Comparison of ENCODE assay signal across 11 mouse cellular contexts in genomic region chr2:18037491-18037890, GRCm38 (mm10). TPM values are rescaled to one million over a fixed set of nuclear protein-coding genes. Genes with fewer than 3 reads are reported as not detected.
DNase-seq lines count a peak whose midpoint lies in the region; ATAC-seq and TF ChIP-seq lines count a peak whose summit lies in the region.
"Had no signal": no experiment of that assay in that cellular context is flagged by ENCODE, and none has a peak within 500 bp of the region (broad histone marks: within the 10 kb centered on the region; RNA-seq: fewer than 3 reads in every experiment).

Gene A930004D18Rik (minus strand): TSS chr2:18037737.

- peaks cover 68% of the 10 kb centered on the region for H3K4me1 ChIP-seq in heart, embryonic 10.5 days
- H3K4me1 ChIP-seq in heart, adult 2 months (ENCODE audit: control insufficient read depth, insufficient read depth, low read length): no peaks in the 10 kb centered on the region
- peaks cover 29% of the 10 kb centered on the region for H3K4me1 ChIP-seq in lung, embryonic 16.5 days (replicated peaks; ENCODE audit: control insufficient read depth, insufficient read depth, low read length)
- peaks cover 26% of the 10 kb centered on the region for H3K4me1 ChIP-seq in forebrain, postnatal 0 days (ENCODE audit: insufficient read depth)
- peaks cover 55% of the 10 kb centered on the region for H3K4me1 ChIP-seq in midbrain, embryonic 15.5 days

- H3K27ac ChIP-seq in heart, embryonic 10.5 days: peak within 1 kb of the TSS; percentile 100
- no peak within 1 kb of the TSS for H3K27ac ChIP-seq in heart, adult 2 months
- H3K27ac ChIP-seq in lung, embryonic 16.5 days (ENCODE audit: low read length): no peak within 1 kb of the TSS
- H3K27ac ChIP-seq in forebrain, postnatal 0 days (ENCODE audit: low read depth, low read length): no peak within 1 kb of the TSS
- no peak within 1 kb of the TSS for H3K27ac ChIP-seq in midbrain, embryonic 15.5 days
- H3K27ac ChIP-seq: liver, embryonic 12.5 days had no signal

- no peaks in the 10 kb centered on the region for H3K36me3 ChIP-seq in heart, embryonic 10.5 days
- no peaks in the 10 kb centered on the region for H3K36me3 ChIP-seq in heart, adult 2 months (ENCODE audit: control insufficient read depth, insufficient read depth, low read length)
- no peaks in the 10 kb centered on the region for H3K36me3 ChIP-seq in lung, embryonic 16.5 days (ENCODE audit: control insufficient read depth, insufficient read depth, low read length)
- H3K36me3 ChIP-seq in forebrain, postnatal 0 days (ENCODE audit: insufficient read depth): no peaks in the 10 kb centered on the region
- H3K36me3 ChIP-seq in midbrain, embryonic 15.5 days (replicated peaks): no peaks in the 10 kb centered on the region
- H3K36me3 ChIP-seq: liver, embryonic 12.5 days had no signal

- no peak for TF ChIP-seq POLR2A in heart, adult 2 months (IDR thresholded peaks at IDR 0.05; ENCODE audit: insufficient read depth, low read depth, low read length)

- no peak within 1 kb of the TSS for H3K9ac ChIP-seq in heart, adult 2 months (ENCODE audit: low read depth, low read length)
- H3K9ac ChIP-seq in lung, embryonic 16.5 days (ENCODE audit: low read length): no peak within 1 kb of the TSS
- no peak within 1 kb of the TSS for H3K9ac ChIP-seq in forebrain, postnatal 0 days
- H3K9ac ChIP-seq in midbrain, embryonic 15.5 days: no peak within 1 kb of the TSS
- H3K9ac ChIP-seq: liver, embryonic 12.5 days had no signal

- no peaks in the 10 kb centered on the region for H3K9me3 ChIP-seq in heart, embryonic 10.5 days
- no peaks in the 10 kb centered on the region for H3K9me3 ChIP-seq in lung, embryonic 16.5 days (ENCODE audit: control insufficient read depth, low read length)
- H3K9me3 ChIP-seq in forebrain, postnatal 0 days (ENCODE audit: low read length): no peaks in the 10 kb centered on the region
- no peaks in the 10 kb centered on the region for H3K9me3 ChIP-seq in midbrain, embryonic 15.5 days
- H3K9me3 ChIP-seq: liver, embryonic 12.5 days had no signal

- no peak for TF ChIP-seq EP300 in heart, adult 2 months (IDR thresholded peaks at IDR 0.05; ENCODE audit: insufficient read depth, low read depth, low read length)

- no peak for ATAC-seq in lung, embryonic 16.5 days (ENCODE audit: low read depth)
- no peak for ATAC-seq in forebrain, postnatal 0 days
- ATAC-seq in midbrain, embryonic 15.5 days (replicated peaks): no peak
- ATAC-seq: liver, embryonic 12.5 days had no signal

- intact Hi-C loops in heart, adult 2 months (cut with DNase I): no loop called here

- no peak within 1 kb of the TSS for H3K4me2 ChIP-seq in lung, embryonic 16.5 days (ENCODE audit: low read depth, low read length)
- no peak within 1 kb of the TSS for H3K4me2 ChIP-seq in forebrain, postnatal 0 days (ENCODE audit: low read depth)
- H3K4me2 ChIP-seq in midbrain, embryonic 15.5 days: peak within 1 kb of the TSS; percentile 63; the same call in 1 of the 2 replicates
- H3K4me2 ChIP-seq: liver, embryonic 12.5 days had no signal

- no peaks in the 10 kb centered on the region for H3K79me2 ChIP-seq in heart, adult 2 months (replicated peaks; ENCODE audit: control insufficient read depth, insufficient read depth, low read length)

- H3K4me3 ChIP-seq in heart, embryonic 10.5 days: no peak within 1 kb of the TSS
- no peak within 1 kb of the TSS for H3K4me3 ChIP-seq in heart, adult 2 months
- no peak within 1 kb of the TSS for H3K4me3 ChIP-seq in lung, embryonic 16.5 days (ENCODE audit: low read length)
- H3K4me3 ChIP-seq in forebrain, postnatal 0 days (ENCODE audit: low read depth, low read length): no peak within 1 kb of the TSS
- no peak within 1 kb of the TSS for H3K4me3 ChIP-seq in midbrain, embryonic 15.5 days
- H3K4me3 ChIP-seq: liver, embryonic 12.5 days had no signal

- DNase-seq in heart, embryonic 10.5 days (ENCODE audit: low spot score): no peak
- DNase-seq in heart, adult 2 months: no peak
- no peak for DNase-seq in lung, postnatal 36 days
- DNase-seq in forebrain, postnatal 0 days: peak; percentile 14
- no peak for DNase-seq in adrenal gland, postnatal 36 days
- no peak for DNase-seq in layer of hippocampus, postnatal 36 days
- DNase-seq: layer of hippocampus, adult 9-11 months had no signal

- WGBS in heart, embryonic 10.5 days: 20% methylated on average over 2 of the region's 2 CpGs
- 65% methylated on average over 2 of the region's 2 CpGs for WGBS in heart, adult 2 months
- WGBS in lung, embryonic 16.5 days: 59% methylated on average over 2 of the region's 2 CpGs
- WGBS in forebrain, postnatal 0 days: 80% methylated on average over 2 of the region's 2 CpGs
- 65% methylated on average over 2 of the region's 2 CpGs for WGBS in midbrain, embryonic 15.5 days

- no peaks in the 10 kb centered on the region for H3K27me3 ChIP-seq in heart, embryonic 10.5 days (ENCODE audit: insufficient read depth, poor library complexity, severe bottlenecking)
- H3K27me3 ChIP-seq in heart, adult 2 months (ENCODE audit: control insufficient read depth, insufficient read depth, low read length): no peaks in the 10 kb centered on the region
- H3K27me3 ChIP-seq in lung, embryonic 16.5 days (ENCODE audit: control insufficient read depth, insufficient read depth, low read depth, low read length): no peaks in the 10 kb centered on the region
- H3K27me3 ChIP-seq in forebrain, postnatal 0 days (ENCODE audit: insufficient read depth, low read length): no peaks in the 10 kb centered on the region
- no peaks in the 10 kb centered on the region for H3K27me3 ChIP-seq in midbrain, embryonic 15.5 days (replicated peaks)

- TF ChIP-seq CTCF in heart, adult 2 months (IDR thresholded peaks at IDR 0.05): no peak
- TF ChIP-seq CTCF in forebrain, postnatal 0 days (IDR thresholded peaks at IDR 0.05; ENCODE audit: low read depth): no peak

RNA-seq across cellular contexts. Expression of gene A930004D18Rik, which starts in this region (rescaled TPM):
- 14.5 and 14.9 TPM in 2 replicates for polyA plus RNA-seq in heart, embryonic 10.5 days (2016; fragmentation: Nextera tagmentation; extraction: Ambion mirVana)
- 1 to 10 TPM; 3.4 to 4.5 TPM for total RNA-seq in heart, adult 2 months (2021)
- polyA plus RNA-seq in heart, adult 2 months (2012; rRNA removed): 2.2 and 3.9 TPM in 2 replicates
- polyA plus RNA-seq in lung, embryonic 16.5 days (2015; fragmentation: Nextera tagmentation; extraction: Ambion mirVana): 12.1 and 13.1 TPM in 2 replicates
- 2.6 and 3.5 TPM in 2 replicates for total RNA-seq in forebrain, postnatal 0 days (2014; rRNA removed)
- 10.1 and 11.8 TPM in 2 replicates for polyA plus RNA-seq in forebrain, postnatal 0 days (2015; fragmentation: Nextera tagmentation; extraction: Ambion mirVana)
- polyA plus RNA-seq in midbrain, embryonic 15.5 days (2015; fragmentation: Nextera tagmentation; extraction: Ambion mirVana): 8.1 and 11.8 TPM in 2 replicates
- 1 to 10 TPM; 1.4 to 1.9 TPM for total RNA-seq in adrenal gland, postnatal 36 days (2021)
- 1 to 10 TPM; 3.0 to 5.6 TPM for total RNA-seq in layer of hippocampus, postnatal 36 days (2021)
- total RNA-seq: hematopoietic stem cell, adult 5-6 weeks had no signal
